Mouse (Mus musculus): Measurements from ENCODE around the gene Cyb5d2.

DNA sequence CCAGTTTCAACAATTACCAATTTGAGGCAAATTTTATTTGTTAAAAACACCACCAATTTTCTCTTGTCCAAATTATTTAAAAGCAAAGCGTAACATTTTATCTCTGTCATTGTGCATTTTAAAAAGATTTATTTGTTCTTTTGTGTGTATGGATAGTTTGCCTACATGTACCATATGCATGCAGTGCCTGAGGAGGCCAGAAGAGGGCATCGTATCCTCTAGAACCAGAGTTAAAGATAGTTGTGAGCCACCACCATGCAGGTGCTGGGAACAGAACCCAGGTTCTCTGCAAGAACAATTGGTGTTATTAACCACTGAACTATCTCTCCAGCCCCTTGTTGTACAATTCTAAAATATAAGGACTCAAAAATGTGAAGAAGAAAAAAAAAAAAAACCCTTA lies 18.2 kb upstream of the Cyb5d2 start:
- no peak for TF ChIP-seq CTCF (IDR thresholded peaks at IDR 0.05; ENCODE audit: borderline replicate concordance, control insufficient read depth, extremely low read depth, insufficient read depth, low read length, poor library complexity)
- no peak for TF ChIP-seq POLR2A (IDR thresholded peaks at IDR 0.05; ENCODE audit: control insufficient read depth, extremely low read depth, insufficient read depth, low read length, poor library complexity)

Data from thymus, adult 2 months (tissue).